Mouse (Mus musculus): ENCODE data around the gene Gm20388. TPM values are rescaled to one million over a fixed set of nuclear protein-coding genes. Genes with fewer than 3 reads are reported as not detected.

The Gm20388 gene
- total RNA-seq, 2 experiments from 2014 or later, result 2.4 to 2.6 TPM

DNA sequence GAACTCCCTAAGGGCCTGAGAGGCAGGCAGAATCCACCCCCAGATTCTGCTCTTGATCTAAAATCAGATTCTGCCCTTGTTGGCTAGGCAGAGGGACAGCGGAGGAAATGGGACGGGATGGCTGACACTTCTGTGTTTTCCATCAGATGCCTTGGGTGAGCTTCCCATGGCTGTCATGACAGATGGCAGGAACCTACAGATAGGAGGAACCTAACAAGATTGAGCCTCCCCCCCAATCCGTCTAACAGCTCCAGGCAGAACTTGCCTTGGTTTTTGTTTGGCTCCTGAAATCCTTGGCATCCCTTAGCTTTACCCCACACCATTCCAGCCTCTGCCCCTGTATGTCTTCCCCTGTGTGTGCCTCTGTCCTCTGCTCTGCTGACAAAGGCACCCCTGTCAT lies 1764.5 kb downstream of the Gm20388 start:
- TF ChIP-seq CTCF (IDR thresholded peaks at IDR 0.05), result no peak
- intact Hi-C loops (cut with DNase I), result no loop called here
- Histone ChIP-seq H3K4me3 (no peak overlapping the region), H3K27ac (peak overlapping the region; percentile 67)
- DNase-seq (ENCODE audit: extremely low spot score in 1 of 2, low spot score in 2 of 2), result no peak

DNA sequence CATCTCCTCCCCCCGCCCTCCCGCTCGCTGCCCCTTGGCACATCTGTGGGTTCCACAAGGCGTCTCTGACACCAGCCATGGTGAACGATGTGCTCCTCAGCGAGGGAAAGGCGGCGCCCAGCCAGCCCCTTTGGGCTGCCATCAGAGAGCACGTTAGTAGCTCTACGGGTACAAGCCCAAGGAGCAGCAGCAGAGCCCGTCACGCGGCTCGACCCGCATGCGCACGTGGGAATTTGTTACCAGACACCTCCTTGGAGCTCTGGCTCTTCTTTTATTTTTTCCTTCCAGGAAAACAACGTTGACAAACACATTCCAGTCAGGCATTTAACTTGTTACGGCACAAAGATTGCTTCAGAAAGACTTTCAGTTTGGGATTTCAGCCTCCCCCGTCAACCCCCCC lies 1765.1 kb downstream of the Gm20388 start:
- intact Hi-C loops (cut with DNase I), result no loop called here
- Histone ChIP-seq H3K27ac (peak overlapping the region; percentile 67), H3K4me3 (no peak overlapping the region)
- no peak for TF ChIP-seq CTCF (IDR thresholded peaks at IDR 0.05)
- peak in 1 of 2 experiments; percentile 40 for DNase-seq (ENCODE audit: extremely low spot score in 1 of 2, low spot score in 2 of 2)

DNA sequence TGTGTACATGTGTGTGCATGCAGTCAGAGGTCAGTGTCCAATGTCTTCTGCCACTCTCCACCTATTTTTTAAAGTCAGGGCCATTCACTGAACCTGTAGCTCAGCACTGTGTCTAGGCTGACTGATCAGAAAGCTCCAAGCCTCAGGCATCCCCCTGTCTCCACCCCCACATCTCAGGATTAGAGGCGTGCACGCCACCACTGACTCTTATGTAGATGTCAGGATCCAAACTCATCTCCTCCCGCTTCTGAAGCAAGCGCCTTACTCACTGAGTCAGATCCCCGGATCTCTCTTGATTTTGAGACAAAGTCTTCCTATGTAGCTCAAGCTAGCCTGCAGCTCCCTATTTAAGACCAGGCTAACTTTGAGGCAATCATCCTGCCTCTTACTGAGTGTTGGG lies 1768.1 kb downstream of the Gm20388 start:
- H3K4me3 ChIP-seq, result no peak overlapping the region
- intact Hi-C loops (cut with DNase I), result no loop called here
- DNase-seq (ENCODE audit: extremely low spot score in 1 of 2, low spot score in 2 of 2), result no peak

DNA sequence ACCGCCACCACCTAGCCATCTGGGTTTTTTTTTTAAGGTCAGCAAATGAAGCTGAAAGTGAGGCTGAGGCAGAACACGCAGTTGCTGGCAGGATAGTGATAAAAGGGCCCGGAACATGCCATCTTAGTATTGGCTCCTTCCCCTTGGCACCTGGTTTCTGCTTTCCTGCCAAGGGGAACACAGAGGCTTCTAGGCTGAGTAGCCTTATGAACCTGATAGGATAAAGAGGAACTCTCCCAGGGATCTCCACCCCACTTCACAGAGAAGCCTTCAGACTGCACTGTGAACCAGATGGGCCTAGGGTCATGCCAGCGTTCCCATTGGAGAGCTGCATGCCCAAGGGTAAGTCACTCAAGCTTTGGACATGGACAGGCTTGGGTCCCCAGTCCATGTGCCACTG lies 1770.3 kb downstream of the Gm20388 start:
- intact Hi-C loops (cut with DNase I), result no loop called here
- no peak for TF ChIP-seq CTCF (IDR thresholded peaks at IDR 0.05)
- H3K4me3 ChIP-seq, result no peak overlapping the region
- H3K27ac ChIP-seq, result no peak overlapping the region
- no peak for DNase-seq (ENCODE audit: extremely low spot score in 1 of 2, low spot score in 2 of 2)

More for the DNA sequence above, 1768.1 kb downstream of the Gm20388 start:
- no peak overlapping the region for H3K27ac ChIP-seq
- TF ChIP-seq CTCF (IDR thresholded peaks at IDR 0.05), result no peak

DNA sequence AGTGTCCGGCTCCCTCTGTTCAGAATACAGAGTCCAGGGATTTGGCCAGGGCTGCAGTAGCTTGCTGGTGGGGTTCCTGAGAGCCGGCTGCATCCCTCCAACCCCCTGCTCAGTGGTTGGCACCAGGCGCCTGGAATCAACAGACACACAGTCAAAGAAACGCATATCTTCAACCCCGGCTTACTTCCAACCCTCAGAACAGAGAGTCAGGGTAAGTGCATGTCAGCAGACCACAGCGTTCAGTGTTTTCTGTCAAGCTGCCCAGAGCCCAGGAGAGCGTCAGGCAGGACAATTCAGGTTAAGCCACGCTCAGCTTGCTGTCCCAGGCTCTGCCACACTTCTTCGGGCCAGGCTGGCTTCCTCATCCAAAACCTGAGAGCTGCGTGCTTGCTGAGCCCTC lies 1770.8 kb downstream of the Gm20388 start:
- no peak for TF ChIP-seq CTCF (IDR thresholded peaks at IDR 0.05)
- H3K27ac ChIP-seq, result no peak overlapping the region
- intact Hi-C loops (cut with DNase I), result no loop called here
- DNase-seq (ENCODE audit: extremely low spot score in 1 of 2, low spot score in 2 of 2), result no peak
- no peak overlapping the region for H3K4me3 ChIP-seq

DNA sequence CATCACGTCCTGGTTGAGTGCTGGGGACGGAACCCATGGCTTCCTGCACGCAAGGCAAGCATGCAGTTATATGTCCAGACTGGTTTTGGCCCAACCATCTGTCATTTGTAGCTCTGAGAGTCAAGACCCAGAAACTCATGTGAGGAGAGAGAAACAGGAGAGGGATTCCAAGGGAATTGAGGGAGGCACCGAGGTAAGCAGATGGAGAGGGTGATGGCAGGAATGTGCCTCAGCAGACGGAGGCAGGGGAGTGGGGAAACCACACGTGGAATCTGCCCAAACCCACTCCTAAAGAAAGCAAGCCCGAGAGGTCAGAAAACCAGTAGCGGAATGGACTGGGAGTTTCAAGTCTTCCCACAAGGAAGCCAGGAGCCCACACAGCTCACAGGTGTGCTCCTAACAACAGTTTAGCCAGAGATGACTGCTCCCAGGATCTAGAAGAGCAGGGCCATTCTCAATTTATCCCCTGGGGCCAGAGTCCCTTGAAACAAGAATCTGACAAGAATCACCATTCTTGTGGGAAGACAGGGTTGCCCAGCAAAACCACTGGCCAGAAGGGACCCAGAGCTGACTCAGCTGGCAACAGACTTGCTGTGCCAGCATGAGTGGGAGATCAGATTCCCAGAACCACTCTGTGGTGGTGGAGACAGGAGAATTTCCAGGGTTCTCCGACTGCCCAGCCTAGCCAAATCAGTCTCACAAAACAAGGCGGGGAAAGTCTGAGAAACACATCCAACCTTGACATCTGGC lies 1772.6 kb downstream of the Gm20388 start:
- peak in 1 of 2 experiments; percentile 32 for DNase-seq (ENCODE audit: extremely low spot score in 1 of 2, low spot score in 2 of 2)
- intact Hi-C loops (cut with DNase I), result no loop called here

DNA sequence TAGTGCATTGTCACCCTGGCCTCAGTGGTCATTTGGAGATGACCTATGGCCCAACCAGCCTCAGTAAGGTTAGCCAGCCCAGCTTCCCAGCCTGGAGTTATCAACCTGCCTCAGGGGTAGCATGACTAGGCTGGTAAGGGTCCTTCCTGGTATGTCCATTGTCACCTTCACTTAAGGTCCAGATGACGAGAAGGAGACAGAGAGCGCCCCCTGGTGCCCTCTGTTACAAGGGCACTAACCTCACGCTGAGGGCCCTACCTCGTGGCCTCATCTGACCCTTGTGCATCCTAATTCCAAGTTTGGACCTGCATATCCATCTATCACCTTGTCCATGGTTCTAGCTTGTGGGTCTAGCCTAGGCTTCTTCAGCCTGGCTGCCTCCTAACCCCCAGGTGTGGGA lies 1774.8 kb downstream of the Gm20388 start:
- Histone ChIP-seq H3K27ac (no peak overlapping the region), H3K4me3 (no peak overlapping the region)
- peak in 1 of 2 experiments; percentile 33 for DNase-seq (ENCODE audit: extremely low spot score in 1 of 2, low spot score in 2 of 2)
- intact Hi-C loops (cut with DNase I), result loop anchor here (2.0 kb wide), 1 partner anchor 77 kb away; no protein-coding TSS in a partner anchor
- TF ChIP-seq CTCF (IDR thresholded peaks at IDR 0.05), result peak; percentile 78

More for the DNA sequence above, 1772.6 kb downstream of the Gm20388 start:
- no peak for TF ChIP-seq CTCF (IDR thresholded peaks at IDR 0.05)
- Histone ChIP-seq H3K4me3 (no peak overlapping the region), H3K27ac (0 out of 2 replicates have a peak overlapping the region, but pooled peaks have one; percentile 19)

DNA sequence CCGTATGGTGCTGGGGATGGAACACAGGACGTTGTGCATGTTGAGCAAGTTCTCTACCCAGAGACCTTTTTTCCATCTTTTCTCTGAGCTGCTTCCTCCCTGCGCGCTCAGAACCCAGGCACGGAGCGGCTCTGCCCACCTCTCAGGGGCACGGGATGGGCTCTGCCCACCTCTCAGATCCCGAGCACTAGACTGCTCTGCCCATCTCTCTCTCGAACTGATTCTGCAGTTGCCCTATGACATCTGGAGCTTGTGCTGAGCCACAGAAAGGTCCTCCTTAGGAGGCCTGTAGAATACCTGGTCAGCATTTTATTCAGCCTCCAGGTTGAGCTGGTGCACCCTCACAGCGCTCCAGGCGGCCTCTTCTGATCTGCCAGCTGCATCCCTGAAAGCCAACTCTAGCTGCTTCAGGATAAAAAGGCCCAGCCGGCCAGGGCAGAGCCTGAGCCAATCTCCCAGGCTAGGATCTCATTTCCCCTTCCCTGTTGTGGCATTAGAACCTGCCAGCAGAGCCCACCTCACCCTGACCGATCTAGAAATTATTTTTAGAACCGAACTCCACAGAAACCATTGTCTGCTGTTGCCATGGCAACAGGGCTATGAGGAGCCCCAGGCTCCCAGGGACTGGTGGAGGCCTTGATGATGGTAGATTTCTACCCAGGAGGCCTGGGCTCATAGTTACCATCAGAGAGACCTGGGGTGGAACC lies 1777.0 kb downstream of the Gm20388 start:
- Histone ChIP-seq H3K27ac (peak overlapping the region; percentile 86), H3K4me3 (no peak overlapping the region)
- intact Hi-C loops (cut with DNase I), result no loop called here
- TF ChIP-seq CTCF (IDR thresholded peaks at IDR 0.05), result no peak; the same call in 1 of the 2 replicates
- peak; percentile 49 to 67 for DNase-seq (ENCODE audit: extremely low spot score in 1 of 2, low spot score in 2 of 2)

DNA sequence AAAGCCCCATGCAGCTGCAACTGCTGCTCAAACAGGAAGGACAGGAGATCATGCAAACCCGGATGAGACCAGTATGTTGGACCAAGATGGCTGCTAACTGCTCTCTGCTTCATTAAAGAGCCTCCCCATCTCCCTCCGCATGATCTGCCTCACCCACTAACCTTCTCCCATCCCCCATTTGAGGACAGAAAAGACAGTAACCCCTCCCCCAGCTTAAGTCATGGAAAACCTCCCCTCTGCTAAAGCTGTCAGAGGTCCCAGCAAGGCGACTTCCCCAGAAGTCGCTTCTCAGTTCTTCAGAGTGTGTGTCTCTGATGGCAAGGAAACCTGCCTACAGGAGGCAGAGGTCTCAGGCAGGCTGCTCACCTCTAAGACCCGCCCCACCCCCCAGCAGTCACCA lies 1777.9 kb downstream of the Gm20388 start:
- no peak for TF ChIP-seq CTCF (IDR thresholded peaks at IDR 0.05)
- Histone ChIP-seq H3K4me3 (no peak overlapping the region), H3K27ac (peak overlapping the region; percentile 86; the same call in 1 of the 2 replicates)
- intact Hi-C loops (cut with DNase I), result no loop called here
- DNase-seq (ENCODE audit: extremely low spot score in 1 of 2, low spot score in 2 of 2), result no peak

DNA sequence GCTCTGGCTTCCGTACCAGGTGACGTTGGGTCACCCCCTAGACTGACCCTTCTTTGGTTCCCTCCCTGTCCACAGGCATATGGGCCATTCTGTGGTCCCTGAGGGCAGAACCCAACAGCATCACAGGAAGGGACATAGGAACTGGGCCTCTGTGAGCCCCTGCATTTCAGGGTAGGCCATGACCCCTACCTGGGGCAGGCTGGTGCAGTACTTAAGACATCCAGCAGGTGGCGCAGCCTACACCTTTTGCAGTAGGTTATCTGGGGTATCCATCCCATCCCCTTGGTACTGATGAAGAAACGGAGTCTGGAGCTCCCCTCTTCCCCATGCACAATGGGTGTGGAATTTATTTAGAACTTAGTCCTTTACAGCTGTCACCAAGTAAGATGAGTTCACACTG lies 1783.8 kb downstream of the Gm20388 start:
- Histone ChIP-seq H3K4me3 (no peak overlapping the region), H3K27ac (no peak overlapping the region)
- peak; percentile 48 to 49 for DNase-seq (ENCODE audit: extremely low spot score in 1 of 2, low spot score in 2 of 2)
- intact Hi-C loops (cut with DNase I), result loop anchor here (5.0 kb wide), 1 partner anchor 138 kb away; no protein-coding TSS in a partner anchor
- peak; percentile 95 for TF ChIP-seq CTCF (IDR thresholded peaks at IDR 0.05)

DNA sequence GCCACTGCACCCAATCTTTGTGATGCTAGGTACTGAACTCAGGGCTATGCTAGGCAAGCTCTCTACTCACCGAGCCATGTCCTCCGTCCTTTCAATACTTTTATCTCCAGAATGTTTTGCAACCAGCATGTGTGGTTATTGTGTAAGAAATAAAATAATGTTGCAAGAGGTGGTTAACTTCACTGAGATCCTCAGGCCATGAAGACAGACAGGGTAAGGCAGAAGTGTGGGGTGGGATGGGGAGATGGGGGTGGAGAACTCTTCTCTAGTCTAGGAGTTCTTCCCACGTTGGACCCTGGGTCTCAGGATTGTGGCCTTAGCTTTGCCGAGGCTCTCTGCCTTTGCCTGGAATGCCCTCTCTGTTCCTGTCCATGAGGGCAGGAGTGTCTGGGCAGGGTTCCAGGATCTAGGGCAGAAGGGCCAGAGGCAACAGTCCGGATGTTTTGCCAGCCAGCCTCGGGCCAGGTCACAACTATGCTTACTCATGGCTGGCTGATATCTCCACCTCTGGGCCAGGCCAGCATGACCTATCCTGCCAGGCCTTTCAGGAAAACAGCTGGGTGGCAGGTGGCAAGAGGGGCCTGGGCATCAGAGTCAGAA lies 1785.0 kb downstream of the Gm20388 start:
- intact Hi-C loops (cut with DNase I), result no loop called here
- Histone ChIP-seq H3K4me3 (no peak overlapping the region), H3K27ac (no peak overlapping the region)
- no peak for TF ChIP-seq CTCF (IDR thresholded peaks at IDR 0.05)
- DNase-seq (ENCODE audit: extremely low spot score in 1 of 2, low spot score in 2 of 2), result no peak
